Mouse (Mus musculus): ENCODE measurements around the gene Hist1h4f. TPM values are rescaled to one million over a fixed set of nuclear protein-coding genes. Genes with fewer than 3 reads are reported as not detected.
"Not testable (repeated sequence)": the region's sequence is repeated elsewhere in the genome, so short reads cannot be mapped to it uniquely, and the experiment has no call there.

The Hist1h4f gene
- polyA plus RNA-seq, 1 experiment from 2014 or later = 1.7 TPM

DNA sequence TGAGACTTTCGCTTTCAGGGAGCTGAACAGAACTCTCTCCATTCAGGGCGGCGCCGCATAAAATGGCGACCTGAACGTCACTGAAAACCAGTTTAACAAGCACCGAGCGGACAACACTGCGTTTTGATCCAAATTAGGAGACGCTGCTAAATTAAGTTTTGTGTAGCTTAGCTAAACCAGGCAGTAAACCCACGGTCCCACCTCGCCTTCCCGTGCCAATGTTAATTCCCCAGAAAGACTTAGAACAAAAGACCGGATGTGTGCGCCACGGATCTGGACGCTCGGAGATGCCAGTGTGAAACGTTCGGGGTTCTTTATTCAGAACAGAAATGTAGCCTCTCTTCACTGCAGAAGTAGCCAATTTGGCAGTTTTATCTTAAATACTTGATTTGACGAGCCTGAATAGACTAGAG, 33.6 kb upstream of the Hist1h4f start:
- Histone ChIP-seq H3K4me2 (replicated peaks) (peak overlapping the region; percentile 77), H3K27me3 (no peaks in the 10 kb centered on the region), H3K9me3 (no peaks in the 10 kb centered on the region), H3K4me3 (peak overlapping the region; percentile 48), H3K36me3 (no peaks in the 10 kb centered on the region), H3K9ac (replicated peaks) (peak overlapping the region; percentile 62), H3K27ac (replicated peaks) (peak overlapping the region; percentile 95), H3K4me1 (peaks cover 34% of the 10 kb centered on the region)
- WGBS = 0% methylated on average over 21 of the region's 21 CpGs
- ATAC-seq (ENCODE audit: low FRiP score, low read depth) = peak; percentile 7; the same call in 1 of the 2 replicates

- Histone ChIP-seq H3K36me3 (no peaks in the 10 kb centered on the region), H3K9me3 (no peaks in the 10 kb centered on the region), H3K27ac (replicated peaks) (peak overlapping the region; percentile 95), H3K4me3 (peak overlapping the region; percentile 48; the same call in 1 of the 2 replicates), H3K9ac (replicated peaks) (peak overlapping the region; percentile 62; the same call in 1 of the 2 replicates), H3K4me1 (peaks cover 34% of the 10 kb centered on the region), H3K4me2 (replicated peaks) (peak overlapping the region; percentile 77), H3K27me3 (no peaks in the 10 kb centered on the region)
- ATAC-seq (ENCODE audit: low FRiP score, low read depth) = no peak
Observed at GRCm38 (mm10) chr13:23584331-23584730, 32.9 kb upstream of the Hist1h4f start.

- no peak for ATAC-seq (ENCODE audit: low FRiP score, low read depth)
Observed at GRCm38 (mm10) chr13:23583387-23584068, 32.1 kb upstream of the Hist1h4f start.

DNA sequence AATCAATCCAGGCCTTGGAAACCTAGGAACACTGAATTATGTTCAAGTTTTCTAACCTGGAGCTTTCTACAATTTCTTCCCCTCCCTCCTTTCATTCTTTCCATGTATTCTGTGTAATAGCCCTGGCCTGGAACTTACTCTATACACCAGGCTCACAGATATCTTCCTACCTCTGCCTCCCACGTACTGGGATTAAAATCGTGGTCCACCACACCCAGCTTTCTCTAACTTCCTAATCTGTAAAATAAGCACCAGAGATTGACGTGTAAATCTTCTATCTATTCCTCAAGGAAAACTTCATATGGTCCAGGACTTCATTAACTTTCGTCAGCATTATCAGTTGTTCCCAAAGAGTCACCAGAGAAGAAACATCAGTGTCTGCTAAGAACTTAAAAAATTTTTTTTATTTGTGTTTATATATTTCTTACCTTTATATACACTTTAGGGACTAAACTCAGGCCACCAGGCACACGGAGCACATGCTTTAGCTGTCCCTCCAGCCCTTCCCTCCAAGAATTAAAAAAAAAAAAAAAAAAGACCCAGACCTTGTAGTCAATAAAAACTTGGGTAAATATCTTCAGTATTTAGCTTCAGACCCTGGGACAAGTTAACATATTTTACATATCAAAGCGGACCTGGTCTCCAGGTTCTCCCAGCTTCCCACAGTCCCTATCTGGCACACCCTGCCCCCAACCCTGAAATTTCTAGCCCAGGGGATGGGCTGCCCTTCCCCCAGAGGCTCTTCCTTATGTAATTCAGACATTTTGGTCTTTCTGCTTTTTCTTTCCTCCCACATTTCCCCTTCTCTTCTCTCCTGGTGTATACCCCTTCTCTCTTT, 31.0 kb upstream of the Hist1h4f start:
- peak overlapping the region; percentile 82 for H3K4me2 ChIP-seq (replicated peaks)
- 4% methylated on average over 6 of the region's 6 CpGs for WGBS
- peak overlapping the region; percentile 70 for H3K9ac ChIP-seq (replicated peaks)
- H3K27me3 ChIP-seq = no peaks in the 10 kb centered on the region
- H3K4me3 ChIP-seq = peak overlapping the region; percentile 51
- no peaks in the 10 kb centered on the region for H3K9me3 ChIP-seq
- H3K36me3 ChIP-seq = no peaks in the 10 kb centered on the region
- no peak for ATAC-seq (ENCODE audit: low FRiP score, low read depth)
- peaks cover 34% of the 10 kb centered on the region for H3K4me1 ChIP-seq
- H3K27ac ChIP-seq (replicated peaks) = peak overlapping the region; percentile 95

More at GRCm38 (mm10) chr13:23583387-23584068, 32.1 kb upstream of the Hist1h4f start:
- peaks cover 34% of the 10 kb centered on the region for H3K4me1 ChIP-seq
- no peaks in the 10 kb centered on the region for H3K27me3 ChIP-seq
- no peak overlapping the region for H3K9ac ChIP-seq (replicated peaks)
- H3K36me3 ChIP-seq = no peaks in the 10 kb centered on the region
- H3K9me3 ChIP-seq = no peaks in the 10 kb centered on the region
- H3K4me2 ChIP-seq (replicated peaks) = peak overlapping the region; percentile 82
- peak overlapping the region; percentile 95 for H3K27ac ChIP-seq (replicated peaks)
- H3K4me3 ChIP-seq = no peak overlapping the region

DNA sequence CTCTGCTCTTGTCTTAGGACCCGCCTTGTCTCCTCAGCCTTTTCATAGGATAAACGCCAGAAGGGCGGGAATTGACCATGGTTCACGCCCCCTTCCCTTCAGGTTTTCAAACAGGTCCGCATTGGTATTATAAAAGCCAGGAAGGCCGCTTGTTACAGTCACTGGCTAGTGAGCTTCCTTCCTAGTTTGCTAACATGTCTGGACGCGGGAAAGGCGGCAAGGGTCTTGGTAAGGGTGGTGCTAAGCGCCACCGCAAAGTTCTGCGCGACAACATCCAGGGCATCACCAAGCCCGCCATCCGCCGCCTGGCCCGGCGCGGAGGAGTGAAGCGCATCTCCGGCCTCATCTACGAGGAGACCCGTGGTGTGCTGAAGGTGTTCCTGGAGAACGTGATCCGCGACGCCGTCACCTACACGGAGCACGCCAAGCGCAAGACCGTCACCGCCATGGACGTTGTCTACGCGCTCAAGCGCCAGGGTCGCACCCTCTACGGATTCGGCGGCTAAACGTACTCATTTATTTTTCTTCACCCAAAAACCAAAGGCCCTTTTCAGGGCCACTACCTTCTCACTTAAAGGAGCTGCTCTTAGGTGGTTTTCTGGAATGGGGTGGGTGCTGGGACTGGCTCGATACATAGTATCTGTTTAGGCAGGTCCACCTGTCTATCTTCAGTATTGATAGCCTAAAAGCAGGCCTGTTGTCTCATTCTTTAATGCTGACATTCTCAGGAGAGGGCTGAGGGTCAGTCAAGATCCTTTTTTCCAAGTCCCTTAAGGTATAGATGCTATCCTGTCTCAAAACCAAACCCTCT, 30.2 kb upstream of the Hist1h4f start, which contains the start of gene Hist1h4d:
Hist1h4d (plus strand) TSS at position 191 of the 811 bp plus-strand sequence.
- Histone ChIP-seq H3K4me1 (peaks cover 38% of the 10 kb centered on the region), H3K27me3 (no peaks in the 10 kb centered on the region), H3K9me3 (no peaks in the 10 kb centered on the region), H3K9ac (replicated peaks) (peak within 1 kb of the TSS; percentile 70), H3K4me2 (replicated peaks) (peak within 1 kb of the TSS; percentile 82), H3K36me3 (no peaks in the 10 kb centered on the region), H3K27ac (replicated peaks) (peak within 1 kb of the TSS; percentile 95), H3K4me3 (peak within 1 kb of the TSS; percentile 51)
- ATAC-seq (ENCODE audit: low FRiP score, low read depth) = peak; percentile 89
- under 1% methylated on average over 43 of the region's 43 CpGs for WGBS

- H3K9me3 ChIP-seq = no peaks in the 10 kb centered on the region
- H3K9ac ChIP-seq (replicated peaks) = no peak overlapping the region
- H3K4me2 ChIP-seq (replicated peaks) = no peak overlapping the region
- H3K27ac ChIP-seq (replicated peaks) = no peak overlapping the region
- H3K4me1 ChIP-seq = peaks cover 32% of the 10 kb centered on the region
- 90% methylated on average over 1 of the region's 1 CpGs for WGBS
- no peak for ATAC-seq (ENCODE audit: low FRiP score, low read depth)
- no peaks in the 10 kb centered on the region for H3K27me3 ChIP-seq
- H3K4me3 ChIP-seq = no peak overlapping the region
- no peaks in the 10 kb centered on the region for H3K36me3 ChIP-seq
Observed at GRCm38 (mm10) chr13:23577835-23578234, 26.4 kb upstream of the Hist1h4f start.

DNA sequence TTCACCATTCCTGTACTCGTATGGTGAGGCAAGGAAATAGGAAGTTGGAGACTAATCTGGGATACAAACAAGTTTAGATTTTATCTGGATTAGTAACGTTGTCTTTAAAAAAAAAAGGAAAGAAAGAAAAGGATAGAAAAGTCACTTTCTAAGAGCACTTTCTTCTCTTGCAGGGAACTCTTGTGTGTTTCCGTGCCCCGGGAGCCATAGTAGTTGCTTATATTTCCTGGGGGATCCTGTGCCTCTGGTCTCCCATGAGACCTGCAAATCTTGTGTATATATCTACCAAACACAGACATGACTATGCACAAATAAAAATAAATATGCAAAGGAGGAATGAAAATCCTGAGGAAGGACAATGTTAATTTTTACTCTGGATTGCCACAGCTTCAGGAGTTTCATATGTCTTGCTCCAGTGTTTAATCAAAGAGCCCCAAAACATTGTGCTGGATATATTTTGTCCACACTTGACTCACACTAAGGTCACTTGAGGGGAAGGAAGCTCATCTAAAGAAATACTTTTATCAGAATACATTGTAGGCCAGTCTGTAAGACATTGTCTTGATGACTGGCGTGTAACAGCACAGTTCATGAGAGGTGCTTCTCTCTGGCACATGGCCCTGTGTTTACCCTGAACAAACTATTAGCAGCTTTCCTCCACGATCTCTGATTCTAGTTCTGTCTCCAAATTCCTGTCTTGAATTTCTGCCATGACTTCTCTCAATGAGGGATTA, 25.6 kb upstream of the Hist1h4f start:
- peak overlapping the region; percentile 47 for H3K4me3 ChIP-seq
- peaks cover 30% of the 10 kb centered on the region for H3K4me1 ChIP-seq
- H3K36me3 ChIP-seq = no peaks in the 10 kb centered on the region
- H3K27me3 ChIP-seq = no peaks in the 10 kb centered on the region
- no peaks in the 10 kb centered on the region for H3K9me3 ChIP-seq
- 51% methylated on average over 6 of the region's 6 CpGs for WGBS
- H3K4me2 ChIP-seq (replicated peaks) = peak overlapping the region; percentile 66
- ATAC-seq (ENCODE audit: low FRiP score, low read depth) = no peak
- peak overlapping the region; percentile 80 for H3K27ac ChIP-seq (replicated peaks)
- H3K9ac ChIP-seq (replicated peaks) = peak overlapping the region; percentile 75

- H3K9ac ChIP-seq (replicated peaks) = peak overlapping the region; percentile 75
- 2% methylated on average over 7 of the region's 7 CpGs for WGBS
- peak overlapping the region; percentile 80 for H3K27ac ChIP-seq (replicated peaks)
- no peak for ATAC-seq (ENCODE audit: low FRiP score, low read depth)
- H3K4me3 ChIP-seq = peak overlapping the region; percentile 47
- H3K9me3 ChIP-seq = no peaks in the 10 kb centered on the region
- peaks cover 29% of the 10 kb centered on the region for H3K4me1 ChIP-seq
- H3K27me3 ChIP-seq = no peaks in the 10 kb centered on the region
- no peaks in the 10 kb centered on the region for H3K36me3 ChIP-seq
- peak overlapping the region; percentile 66 for H3K4me2 ChIP-seq (replicated peaks)
Observed at GRCm38 (mm10) chr13:23576351-23576881, 25.0 kb upstream of the Hist1h4f start.

DNA sequence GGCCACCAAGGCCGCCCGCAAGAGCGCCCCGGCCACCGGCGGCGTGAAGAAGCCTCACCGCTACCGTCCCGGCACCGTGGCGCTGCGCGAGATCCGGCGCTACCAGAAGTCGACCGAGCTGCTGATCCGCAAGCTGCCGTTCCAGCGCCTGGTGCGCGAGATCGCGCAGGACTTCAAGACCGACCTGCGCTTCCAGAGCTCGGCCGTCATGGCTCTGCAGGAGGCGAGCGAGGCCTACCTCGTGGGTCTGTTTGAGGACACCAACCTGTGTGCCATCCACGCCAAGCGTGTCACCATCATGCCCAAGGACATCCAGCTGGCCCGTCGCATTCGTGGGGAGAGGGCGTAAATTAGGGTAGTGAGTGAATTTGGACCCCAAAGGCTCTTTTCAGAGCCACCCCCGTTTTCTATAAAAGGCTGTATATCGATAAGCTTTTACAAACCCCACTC, 24.4 kb upstream of the Hist1h4f start:
- Histone ChIP-seq H3K4me2 (replicated peaks) (peak overlapping the region; percentile 66), H3K4me3 (peak overlapping the region; percentile 47), H3K9ac (replicated peaks) (peak overlapping the region; percentile 75), H3K4me1 (peaks cover 29% of the 10 kb centered on the region), H3K27ac (replicated peaks) (peak overlapping the region; percentile 80)
- not testable (repeated sequence) for H3K9me3 ChIP-seq; H3K27me3 ChIP-seq; H3K36me3 ChIP-seq; ATAC-seq (ENCODE audit: low FRiP score, low read depth)
- under 1% methylated on average over 9 of the region's 40 CpGs for WGBS

DNA sequence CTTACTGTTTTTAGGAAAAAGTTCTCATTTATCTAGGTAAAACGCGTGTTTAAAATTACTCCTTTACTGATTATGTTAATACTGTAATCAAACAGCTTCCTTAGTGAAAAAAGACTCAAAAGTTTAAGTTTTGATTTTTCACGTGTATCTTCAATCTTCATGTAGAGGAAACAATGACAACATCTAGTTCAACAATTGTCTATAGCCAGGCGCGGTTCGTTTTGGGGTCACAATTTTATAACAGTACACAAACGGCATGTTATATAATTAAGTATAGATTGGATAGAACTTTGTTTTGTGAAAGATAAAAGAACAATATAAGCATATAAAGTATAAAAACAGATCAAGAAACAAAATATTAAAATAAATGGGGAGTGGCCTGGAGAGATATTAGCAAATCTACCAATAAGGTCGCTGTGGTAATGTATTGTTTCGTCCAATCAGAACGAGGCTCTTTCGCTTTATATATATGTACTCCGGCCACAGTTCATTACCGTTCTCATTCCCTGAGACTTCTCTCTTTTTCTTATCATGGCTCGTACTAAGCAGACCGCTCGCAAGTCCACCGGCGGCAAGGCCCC, 23.9 kb upstream of the Hist1h4f start, which contains the start of gene Hist1h3d:
Hist1h3d (plus strand) TSS at position 493 of the 581 bp plus-strand sequence.
- Histone ChIP-seq H3K4me3 (peak within 1 kb of the TSS; percentile 47), H3K27me3 (no peaks in the 10 kb centered on the region), H3K4me2 (replicated peaks) (peak within 1 kb of the TSS; percentile 66), H3K36me3 (no peaks in the 10 kb centered on the region), H3K4me1 (peaks cover 29% of the 10 kb centered on the region), H3K27ac (replicated peaks) (peak within 1 kb of the TSS; percentile 87), H3K9ac (replicated peaks) (peak within 1 kb of the TSS; percentile 75), H3K9me3 (no peaks in the 10 kb centered on the region)
- peak; percentile 59 for ATAC-seq (ENCODE audit: low FRiP score, low read depth)
- WGBS = under 1% methylated on average over 18 of the region's 18 CpGs

All from midbrain, embryonic 12.5 days (tissue).